Mouse (Mus musculus): ENCODE data around the gene Fbp2.
"Not testable (repeated sequence)": the region's sequence is repeated elsewhere in the genome, so short reads cannot be mapped to it uniquely, and the experiment has no call there.

Fbp2 gene

DNA sequence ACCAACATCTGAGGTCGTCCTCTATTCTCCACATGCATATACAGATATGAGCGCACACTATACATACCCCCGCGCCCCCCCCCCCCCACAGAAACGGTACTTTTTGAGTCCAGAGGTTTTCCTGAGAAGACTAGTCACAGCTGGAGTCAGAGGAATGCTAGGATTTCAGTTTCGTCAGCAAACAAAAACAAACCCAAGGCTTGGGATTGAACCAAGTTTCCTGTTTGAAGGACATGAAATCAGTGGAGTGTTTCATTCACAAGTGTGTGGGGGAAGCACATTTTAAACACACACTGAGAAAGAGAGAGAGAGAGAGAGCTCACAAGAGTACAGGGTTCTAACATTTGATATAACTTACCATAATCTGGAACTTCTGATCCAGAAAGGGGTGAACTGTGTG is 5.5 kb upstream of the Fbp2 start:
- CTCF ChIA-PET: no interaction called here

- CTCF ChIA-PET: no interaction called here
Observed at GRCm38 (mm10) chr13:62862875-62863274, 4.7 kb upstream of the Fbp2 start.

DNA sequence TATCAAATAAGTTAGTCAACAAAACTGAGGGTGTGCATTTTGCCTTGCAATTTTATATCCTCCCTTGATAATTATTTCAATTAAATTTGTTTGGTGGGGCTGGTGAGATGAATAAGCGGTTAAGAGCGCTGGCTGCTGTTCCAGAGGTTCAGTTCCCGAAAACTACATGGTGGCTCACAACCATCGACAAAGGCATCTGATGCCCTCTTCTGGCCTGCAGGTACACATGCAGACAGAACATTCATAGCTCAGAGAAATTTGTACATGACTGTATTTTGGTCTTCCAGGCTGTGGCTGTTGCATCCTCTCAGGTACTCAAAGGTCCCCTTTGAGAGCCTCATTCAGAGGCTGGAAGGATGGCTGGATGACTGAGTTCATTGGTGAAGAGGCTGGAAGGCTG is 1.8 kb upstream of the Fbp2 start:
- CTCF ChIA-PET: no interaction called here

DNA sequence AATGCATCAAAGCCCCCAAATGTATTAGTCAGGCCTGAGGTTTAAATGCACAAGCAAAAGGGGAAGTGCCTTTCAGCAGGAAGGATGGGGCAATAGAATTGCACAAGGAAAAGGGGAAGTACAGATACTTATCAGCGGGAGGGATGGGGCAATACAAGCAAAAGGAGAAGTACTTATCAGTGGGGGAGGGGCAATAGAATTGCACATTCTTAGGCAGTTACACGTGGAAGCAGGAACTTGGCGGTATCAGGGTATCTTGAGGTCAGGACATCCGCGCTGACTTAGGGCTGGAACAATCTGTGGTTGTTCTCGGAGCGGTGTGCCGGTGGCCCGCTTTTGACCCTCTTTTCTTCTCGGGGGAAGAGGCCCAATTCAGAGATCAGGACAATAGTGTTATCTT is 1.0 kb upstream of the Fbp2 start:
- CTCF ChIA-PET: not testable (repeated sequence)

DNA sequence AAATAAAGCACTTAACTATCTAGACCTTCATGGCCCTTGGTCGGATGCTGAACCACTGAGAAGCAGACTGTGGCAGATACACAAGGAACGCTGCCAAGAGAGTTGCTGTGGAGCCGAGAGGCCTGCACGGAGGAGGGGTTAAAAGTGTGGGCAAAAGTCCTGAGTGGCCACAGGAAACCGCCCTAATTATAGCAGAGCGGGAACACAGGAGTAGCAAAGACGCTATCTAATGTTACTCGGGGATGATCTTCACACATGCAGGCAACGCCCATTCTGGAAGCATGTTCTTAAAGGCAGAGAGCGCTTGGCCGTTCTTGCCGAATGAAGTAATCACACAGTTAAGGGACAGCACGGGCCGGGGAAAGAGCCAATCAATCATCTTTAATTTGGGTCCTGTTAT is 1.4 kb downstream of the Fbp2 start:
- CTCF ChIA-PET: no interaction called here

GRCm38 (mm10) chr13:62856305-62856675 is 1.9 kb downstream of the Fbp2 start:
- CTCF ChIA-PET: no interaction called here

GRCm38 (mm10) chr13:62855396-62856304 is 2.6 kb downstream of the Fbp2 start:
- CTCF ChIA-PET: interaction anchor here (0.7 kb wide), 1 partner anchor 846 kb away, joined by 3 read pairs; no protein-coding TSS in a partner anchor

DNA sequence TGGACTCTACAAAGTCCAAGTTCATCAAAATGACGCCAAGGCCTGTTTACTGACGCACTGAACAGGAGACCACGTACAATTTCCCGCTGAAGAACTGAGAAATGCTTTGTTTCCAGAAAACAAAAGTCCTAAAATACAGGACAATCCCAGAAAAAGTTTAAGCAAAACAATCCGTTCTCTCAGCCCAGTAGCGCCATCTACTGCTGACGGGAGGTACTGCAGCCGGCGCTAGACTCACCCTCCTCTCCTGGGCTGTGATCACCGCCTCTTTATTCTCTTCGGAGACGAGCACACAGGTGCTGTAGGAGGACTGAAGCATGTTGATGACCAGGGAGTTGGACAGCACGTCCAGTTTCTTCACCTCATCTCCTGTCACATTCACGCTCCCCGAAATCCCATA is 3.6 kb downstream of the Fbp2 start:
- CTCF ChIA-PET: interaction anchor here (0.6 to 0.7 kb wide), 2 partner anchors 845 to 1030 kb away, joined by 3 to 4 read pairs; no protein-coding TSS in a partner anchor

- CTCF ChIA-PET: no interaction called here
Observed at GRCm38 (mm10) chr13:62833341-62833740, 24.9 kb downstream of the Fbp2 start.

DNA sequence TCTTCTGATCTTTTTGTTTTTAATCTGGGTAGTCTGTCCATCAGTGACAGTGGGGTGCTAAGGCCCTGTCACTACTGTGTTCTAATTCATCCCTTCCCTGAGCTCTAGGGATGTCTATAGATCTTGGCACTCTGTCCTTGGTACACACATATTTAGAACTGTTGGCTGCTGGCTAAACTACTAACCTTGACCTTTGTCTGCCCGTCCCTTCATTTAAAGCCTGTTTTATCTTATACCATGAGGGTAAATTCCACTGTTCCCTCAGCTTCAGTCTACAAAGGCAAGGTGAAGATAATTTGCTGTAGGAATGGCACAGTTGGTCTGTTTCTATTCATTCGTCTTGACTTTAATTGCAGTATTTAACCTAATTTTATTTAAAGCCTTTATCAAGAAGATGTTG is 26.0 kb downstream of the Fbp2 start:
- CTCF ChIA-PET: no interaction called here

- CTCF ChIA-PET: not testable (repeated sequence)
Observed at GRCm38 (mm10) chr13:62815705-62816104, 42.5 kb downstream of the Fbp2 start.

- CTCF ChIA-PET: no interaction called here
Observed at GRCm38 (mm10) chr13:62812713-62813112, 45.5 kb downstream of the Fbp2 start.

GRCm38 (mm10) chr13:62807981-62808380 is 50.2 kb downstream of the Fbp2 start:
- CTCF ChIA-PET: not testable (repeated sequence)
